Mouse (Mus musculus) gastrocnemius, adult 2 months (tissue): ENCODE measurements at regions not wholly inside any gene's neighbourhood (a gene's known extent, or its start where the extent isn't known, plus 50 kb on each side); places are given as distances from the start of the nearest gene placed in this dataset.

Experiments used
- DNase-seq: peaks from one replicate; pipeline ENCODE4 v3.0.0; 2022
- H3K27ac ChIP-seq: fragments of 200-600 bp; 2 replicates; pipeline ENCODE4 v1.8.1; 2022; ENCODE audit warnings: mild to moderate bottlenecking
- H3K4me3 ChIP-seq: fragments of 200-600 bp; 2 replicates; pipeline ENCODE4 v1.8.1; 2022; ENCODE audit warnings: mild to moderate bottlenecking, moderate library complexity
- CTCF ChIP-seq: fragments of 200-600 bp; IDR thresholded peaks from 2 replicates; pipeline ENCODE4 v1.8.1; 2022; ENCODE audit warnings: antibody characterized with exemption, mild to moderate bottlenecking, moderate library complexity
- intact Hi-C: fragments of 180-260 bp; cut with DNase I; formaldehyde crosslinking; loops from one replicate; pipeline ENCODE4 v1.15.1; 2025

- no peak for TF ChIP-seq CTCF
- intact Hi-C loops, result no loop called here
- H3K27ac ChIP-seq, result peak overlapping the region; percentile 75
- no peak overlapping the region for H3K4me3 ChIP-seq
- DNase-seq, result no peak
Measured at GRCm38 (mm10) chr7:67462591-67462990, 89.9 kb upstream of the Mef2a start.

GRCm38 (mm10) chr7:67461333-67462255, 88.9 kb upstream of the Mef2a start:
- intact Hi-C loops, result no loop called here
- Histone ChIP-seq H3K4me3 (peak overlapping the region; percentile 2; the same call in 1 of the 2 replicates), H3K27ac (peak overlapping the region; percentile 75)
- DNase-seq, result peak; percentile 90
- TF ChIP-seq CTCF, result no peak

- intact Hi-C loops, result no loop called here
- DNase-seq, result peak; percentile 52
- TF ChIP-seq CTCF, result no peak
- no peak overlapping the region for H3K4me3 ChIP-seq
- peak overlapping the region; percentile 20 for H3K27ac ChIP-seq
Measured at GRCm38 (mm10) chr7:67459810-67460209, 87.2 kb upstream of the Mef2a start.

- TF ChIP-seq CTCF, result no peak
- no peak for DNase-seq
- Histone ChIP-seq H3K4me3 (no peak overlapping the region), H3K27ac (no peak overlapping the region)
- intact Hi-C loops, result no loop called here
Measured at GRCm38 (mm10) chr7:67459209-67459608, 86.6 kb upstream of the Mef2a start.

- no peak for TF ChIP-seq CTCF
- intact Hi-C loops, result no loop called here
- no peak overlapping the region for H3K4me3 ChIP-seq
- H3K27ac ChIP-seq, result peak overlapping the region; percentile 16
- DNase-seq, result no peak
Measured at GRCm38 (mm10) chr7:67458640-67459039, 86.0 kb upstream of the Mef2a start.

- intact Hi-C loops, result no loop called here
- no peak for DNase-seq
- Histone ChIP-seq H3K4me3 (no peak overlapping the region), H3K27ac (peak overlapping the region; percentile 16; the same call in 1 of the 2 replicates)
- TF ChIP-seq CTCF, result no peak
Measured at GRCm38 (mm10) chr7:67457898-67458297, 85.2 kb upstream of the Mef2a start.

GRCm38 (mm10) chr7:67456015-67456414, 83.4 kb upstream of the Mef2a start:
- intact Hi-C loops, result no loop called here

GRCm38 (mm10) chr7:67454458-67454857, 81.8 kb upstream of the Mef2a start:
- 0 out of 2 replicates have a peak, but pooled peaks have one; percentile 8 for TF ChIP-seq CTCF
- DNase-seq, result no peak
- H3K27ac ChIP-seq, result no peak overlapping the region

More at GRCm38 (mm10) chr7:67456015-67456414, 83.4 kb upstream of the Mef2a start:
- no peak for TF ChIP-seq CTCF
- no peak for DNase-seq
- Histone ChIP-seq H3K27ac (no peak overlapping the region), H3K4me3 (no peak overlapping the region)

GRCm38 (mm10) chr7:67451157-67451793, 78.6 kb upstream of the Mef2a start:
- no peak for TF ChIP-seq CTCF
- intact Hi-C loops, result no loop called here
- Histone ChIP-seq H3K27ac (no peak overlapping the region; the same call in 1 of the 2 replicates), H3K4me3 (no peak overlapping the region)
- DNase-seq, result no peak

More at GRCm38 (mm10) chr7:67454458-67454857, 81.8 kb upstream of the Mef2a start:
- no peak overlapping the region for H3K4me3 ChIP-seq
- intact Hi-C loops, result no loop called here

- no peak for TF ChIP-seq CTCF
- peak overlapping the region; percentile 93 for H3K27ac ChIP-seq
- DNase-seq, result no peak
- no peak overlapping the region for H3K4me3 ChIP-seq
- intact Hi-C loops, result loop anchor here (5.0 kb wide), 1 partner anchor 41 kb away; no protein-coding TSS in a partner anchor
Measured at GRCm38 (mm10) chr7:67446606-67447005, 73.9 kb upstream of the Mef2a start.

GRCm38 (mm10) chr7:67445203-67446041, 72.8 kb upstream of the Mef2a start:
- peak; percentile 83 for DNase-seq
- TF ChIP-seq CTCF, result no peak
- peak overlapping the region; percentile 55 for H3K4me3 ChIP-seq
- H3K27ac ChIP-seq, result peak overlapping the region; percentile 93
- intact Hi-C loops, result loop anchor here (2.0 to 5.0 kb wide), 2 partner anchors 42 to 73 kb away; partner anchors contain the start of gene Mef2a

GRCm38 (mm10) chr7:67444523-67444942, 71.9 kb upstream of the Mef2a start:
- DNase-seq, result peak; percentile 93
- intact Hi-C loops, result loop anchor here (2.0 kb wide), 1 partner anchor 72 kb away; the partner anchor contains the start of gene Mef2a
- Histone ChIP-seq H3K4me3 (peak overlapping the region; percentile 58; the same call in 1 of the 2 replicates), H3K27ac (peak overlapping the region; percentile 93)
- TF ChIP-seq CTCF, result no peak
